Mouse (Mus musculus) mouse embryonic stem cell (cell line): Measurements from ENCODE around the gene Defb28.

ENCODE experiments used
- in situ Hi-C, 2 experiments: fragments of 300-500 bp; cut with MboI; formaldehyde crosslinking; loops; 1 replicate in 1 of 2; 3 replicates in 1 of 2; pipeline ENCODE4 v1.14.3; 2019 to 2020; ENCODE audit warnings: low sequenced_read_pairs in 2 of 2, low pct_unique_long_range_greater_than_20kb in 1 of 2, mixed read lengths in 1 of 2; ENCODE audit not compliant: unreplicated experiment in 1 of 2

Defb28 gene

GRCm38 (mm10) chr2:152517981-152518380, at the start of gene Defb28:
TSS of gene Defb28 (plus strand) at chr2:152518255.
- in situ Hi-C loops, result no loop called here

DNA sequence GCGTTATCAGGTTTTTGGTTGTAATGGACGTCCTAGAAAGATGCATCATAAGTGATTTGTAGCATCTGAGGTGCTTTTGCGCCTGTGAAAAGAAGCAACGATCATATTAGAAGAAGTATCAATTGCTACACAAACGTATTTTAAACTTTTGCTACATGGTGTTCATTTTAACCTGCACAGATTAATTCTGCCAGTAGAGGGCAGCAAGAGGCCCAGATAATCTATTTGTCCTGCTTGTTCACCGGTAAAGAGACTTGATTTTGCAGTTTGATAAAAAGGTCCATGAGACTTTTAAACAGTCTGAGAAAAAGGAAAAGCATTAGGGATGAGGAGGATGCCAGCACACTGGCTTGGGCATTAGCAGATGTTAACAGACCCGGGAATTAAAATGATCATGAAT, 47.1 kb upstream of the Defb28 start:
- in situ Hi-C loops, result no loop called here

- in situ Hi-C loops, result no loop called here
Measured at GRCm38 (mm10) chr2:152472434-152472833, 45.6 kb upstream of the Defb28 start.

DNA sequence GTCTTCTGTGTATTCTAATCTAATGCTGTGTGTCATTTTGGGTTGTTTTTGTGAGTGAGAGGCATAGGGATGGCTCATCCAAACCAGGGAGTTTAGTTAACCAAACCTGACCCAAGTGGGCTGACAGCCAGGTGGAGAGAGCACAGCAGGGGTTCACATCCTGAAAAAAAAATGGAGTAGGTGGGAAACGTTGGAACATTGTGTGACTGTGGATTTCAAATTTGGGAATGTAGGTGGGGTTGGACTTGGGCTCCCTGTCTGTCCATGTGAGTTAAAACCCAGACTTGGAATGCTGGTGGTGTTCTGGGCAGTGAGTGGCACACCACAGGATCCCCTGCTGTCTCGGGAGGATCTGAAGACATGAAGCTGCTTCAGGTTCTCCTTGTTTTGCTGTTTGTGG, 41.3 kb upstream of the Defb28 start, which contains the start of gene Defb20:
TSS of gene Defb20 (plus strand) at position 301 of the 400 bp plus-strand sequence.
- in situ Hi-C loops, result no loop called here

DNA sequence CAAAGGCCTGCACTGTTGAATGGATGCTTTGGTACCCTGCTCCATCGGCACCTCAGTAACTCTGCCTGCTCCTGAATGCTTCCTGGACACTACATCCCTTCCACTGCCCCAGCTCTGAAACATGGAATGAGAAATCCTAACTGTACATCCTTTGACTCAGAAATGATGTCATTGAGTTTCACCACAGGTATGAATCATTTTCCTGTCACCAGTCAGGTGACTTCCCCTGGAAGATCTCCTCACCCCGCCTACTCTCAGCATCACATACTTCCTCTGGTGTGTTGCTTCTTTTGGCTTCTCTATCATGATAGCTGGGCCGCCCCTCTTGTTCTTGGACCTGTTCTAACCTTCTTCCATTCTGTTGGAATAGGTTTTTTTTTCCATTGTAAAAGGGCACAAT, 37.2 kb upstream of the Defb28 start:
- in situ Hi-C loops, result no loop called here

DNA sequence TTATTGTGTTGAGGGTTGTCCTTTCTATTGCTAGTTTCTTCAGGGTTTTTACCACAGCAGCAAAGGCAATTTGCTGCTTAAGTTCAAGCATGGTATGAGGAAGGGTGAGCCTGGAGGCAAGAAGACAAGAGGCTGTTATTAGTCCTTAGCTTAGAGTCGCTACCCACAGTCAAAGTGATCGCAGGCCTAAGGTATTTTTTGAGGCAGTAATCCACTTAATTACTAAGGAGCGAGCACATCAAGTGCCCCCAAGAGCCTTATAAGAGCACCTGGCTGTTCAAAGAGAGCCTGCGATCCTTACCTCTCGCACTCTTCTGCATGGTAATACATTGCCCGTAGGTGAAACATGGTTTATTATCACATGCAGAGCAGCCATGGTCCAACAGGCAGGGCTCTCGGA, 36.3 kb upstream of the Defb28 start:
- in situ Hi-C loops, result no loop called here

- in situ Hi-C loops, result no loop called here
Measured at GRCm38 (mm10) chr2:152487024-152487423, 31.0 kb upstream of the Defb28 start.

DNA sequence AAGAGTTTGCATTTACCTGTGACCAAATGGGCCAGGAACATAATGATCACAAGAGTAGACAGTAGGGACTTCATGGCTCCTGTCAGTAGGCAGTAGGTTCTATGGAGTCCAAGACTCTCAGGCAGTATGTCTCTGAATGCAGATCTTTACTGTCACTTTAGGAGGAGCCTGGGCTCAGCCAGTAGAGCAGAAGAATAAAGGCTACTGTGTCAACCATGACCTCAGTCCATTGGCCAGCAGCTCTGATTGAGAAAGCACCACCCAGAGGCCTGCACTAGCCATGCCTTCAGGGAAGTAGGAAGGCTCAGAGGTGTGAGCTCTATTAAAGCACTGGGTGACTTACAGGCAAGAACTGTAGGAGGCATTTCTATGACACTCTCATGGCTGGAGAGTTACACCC, 28.0 kb upstream of the Defb28 start, which contains the start of gene Defb22:
TSS of gene Defb22 (minus strand) at position 101 of the 400 bp plus-strand sequence.
- in situ Hi-C loops, result no loop called here

DNA sequence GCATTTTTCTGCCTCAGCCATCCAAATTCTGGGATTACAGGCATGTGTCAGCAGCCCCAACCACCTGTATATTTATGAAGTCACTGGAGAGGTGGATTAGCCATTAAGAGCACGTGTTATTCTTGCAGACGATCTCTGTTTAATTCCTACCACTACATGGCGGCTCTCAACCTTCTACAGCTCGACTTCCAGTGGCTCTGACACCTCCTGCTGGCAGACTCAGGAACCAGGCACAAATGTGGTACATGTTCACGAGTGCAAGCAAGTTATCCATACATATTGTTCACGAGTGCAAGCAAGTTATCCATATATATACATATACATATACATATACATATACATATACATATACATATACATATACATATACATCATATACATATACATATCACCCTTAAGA, 24.9 kb upstream of the Defb28 start:
- in situ Hi-C loops, result no loop called here

DNA sequence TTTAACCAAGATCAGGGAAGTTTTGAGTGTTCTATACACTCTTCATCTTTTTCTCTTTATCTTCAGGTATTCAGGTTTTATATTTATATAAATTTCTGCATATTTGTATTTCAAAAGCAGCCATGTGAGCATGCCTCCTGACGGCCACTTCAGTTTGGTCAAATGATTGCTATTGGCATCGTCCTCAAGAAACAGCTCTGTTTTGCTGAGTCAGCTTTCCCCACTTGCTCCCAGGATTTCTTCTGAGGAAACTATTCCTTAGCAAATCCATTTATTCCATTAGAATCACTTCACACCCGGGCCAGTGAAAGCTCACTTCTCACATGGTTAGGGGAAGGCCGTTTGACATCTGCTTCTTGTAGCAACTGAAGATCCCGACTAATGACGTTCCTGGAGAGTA, 20.0 kb upstream of the Defb28 start:
- in situ Hi-C loops, result no loop called here

- in situ Hi-C loops, result no loop called here
Measured at GRCm38 (mm10) chr2:152500204-152500862, 17.7 kb upstream of the Defb28 start.

- in situ Hi-C loops, result no loop called here
Measured at GRCm38 (mm10) chr2:152500863-152501229, 17.2 kb upstream of the Defb28 start.

GRCm38 (mm10) chr2:152503950-152504349, 14.1 kb upstream of the Defb28 start:
- in situ Hi-C loops, result no loop called here

GRCm38 (mm10) chr2:152511592-152511991, 6.5 kb upstream of the Defb28 start, which contains the start of gene Defb26:
TSS of gene Defb26 (minus strand) at chr2:152511692.
- in situ Hi-C loops, result no loop called here

GRCm38 (mm10) chr2:152516084-152516483, 2.0 kb upstream of the Defb28 start:
- in situ Hi-C loops, result no loop called here

DNA sequence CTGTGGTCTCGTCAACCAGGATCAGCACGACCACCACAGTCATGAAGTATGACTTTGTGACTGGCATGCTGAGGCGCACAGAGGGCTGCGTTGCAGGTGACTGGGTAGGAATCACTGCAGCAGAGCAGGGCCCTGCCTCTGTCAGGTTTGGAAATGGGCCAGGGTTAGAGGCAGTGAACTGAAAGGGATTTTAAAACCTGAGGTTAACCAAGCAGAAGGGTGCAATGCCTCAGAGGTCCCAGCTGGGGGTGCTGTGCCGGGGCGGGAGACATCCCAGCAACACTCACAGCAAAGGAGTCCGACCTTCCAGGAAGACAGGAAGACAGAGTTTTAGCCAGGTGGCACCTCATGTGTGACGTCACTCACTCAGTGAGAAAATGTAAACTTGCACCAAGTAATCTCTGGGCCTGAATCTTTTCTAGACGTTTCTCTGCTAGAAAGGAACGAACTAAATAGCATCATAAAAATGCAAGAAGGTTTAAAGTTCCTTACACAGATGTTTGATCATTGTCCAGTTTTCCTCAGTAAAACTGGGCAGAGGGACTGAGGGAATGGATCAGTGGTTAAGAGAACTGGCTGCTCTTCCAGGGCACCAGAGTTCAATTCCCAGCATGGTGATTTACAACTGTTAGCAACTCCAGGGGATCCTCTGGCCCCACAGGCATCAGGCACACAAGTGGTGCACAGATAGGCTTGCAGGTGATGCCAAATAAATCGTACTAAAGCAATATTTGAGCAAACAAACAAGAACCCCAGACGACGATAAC, 22.1 kb downstream of the Defb28 start, which contains the start of gene Defb29:
TSS of gene Defb29 (minus strand) at position 155 of the 767 bp plus-strand sequence.
- in situ Hi-C loops, result no loop called here

GRCm38 (mm10) chr2:152541979-152542378, 23.9 kb downstream of the Defb28 start:
- in situ Hi-C loops, result no loop called here

DNA sequence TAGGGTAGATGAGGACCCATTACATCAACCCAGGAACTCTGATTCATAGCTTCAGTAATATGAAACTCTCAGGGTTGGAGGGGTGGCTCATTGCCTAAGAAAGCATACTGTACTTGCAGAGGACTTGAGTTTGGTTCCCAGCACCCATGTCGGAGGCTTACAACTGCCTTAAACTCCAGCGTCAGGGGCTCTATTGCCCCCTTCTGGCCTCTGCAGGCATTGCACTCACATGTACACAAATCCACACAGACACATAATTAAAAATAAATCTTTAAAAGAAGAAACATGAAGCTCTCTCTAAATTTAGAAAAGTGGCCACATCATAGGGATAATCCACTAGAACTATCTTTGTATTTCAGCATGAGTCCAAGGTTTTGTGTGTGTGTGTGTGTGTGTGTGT, 24.8 kb downstream of the Defb28 start:
- in situ Hi-C loops, result no loop called here

- in situ Hi-C loops, result no loop called here
Measured at GRCm38 (mm10) chr2:152543478-152543877, 25.4 kb downstream of the Defb28 start.

GRCm38 (mm10) chr2:152544691-152545090, 26.6 kb downstream of the Defb28 start:
- in situ Hi-C loops, result no loop called here
